Mouse (Mus musculus): Measurements from ENCODE around the gene Morf4l1. TPM values are rescaled to one million over a fixed set of nuclear protein-coding genes. Genes with fewer than 3 reads are reported as not detected.

The Morf4l1 gene
- total RNA-seq, 2 experiments from 2014 or later = 189 to 208 TPM

DNA sequence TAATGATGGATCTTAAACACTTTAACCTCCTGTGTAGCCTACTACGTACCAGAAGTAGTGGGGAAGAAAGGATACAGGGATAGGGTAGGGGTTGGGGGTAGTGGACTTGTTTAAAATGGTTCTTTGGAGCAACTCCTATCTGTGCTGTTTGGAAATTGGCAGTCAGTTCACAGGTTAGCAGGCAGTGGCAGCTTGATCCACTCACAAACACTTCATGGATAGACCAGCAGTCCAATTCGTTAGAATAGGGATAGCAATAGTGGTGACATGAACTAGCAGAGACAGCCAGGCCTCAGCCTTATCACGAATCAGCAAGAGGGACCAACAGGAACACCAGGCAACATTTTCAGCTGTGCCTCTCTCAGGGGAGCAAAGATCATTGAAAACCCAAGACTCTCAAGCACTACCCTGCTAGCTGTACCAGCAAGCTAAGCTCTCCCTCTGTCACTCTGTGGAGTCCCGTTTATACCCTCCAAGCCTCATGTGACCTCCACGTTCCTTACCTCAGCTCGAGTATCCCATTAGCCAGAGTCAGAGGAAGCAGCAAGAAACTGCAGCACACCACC is 14.1 kb upstream of the Morf4l1 start:
- H3K27ac ChIP-seq = no peak overlapping the region
- H3K4me3 ChIP-seq = no peak overlapping the region
- TF ChIP-seq CTCF (IDR thresholded peaks at IDR 0.05) = no peak
- intact Hi-C loops (cut with DNase I) = no loop called here
- DNase-seq = no peak

DNA sequence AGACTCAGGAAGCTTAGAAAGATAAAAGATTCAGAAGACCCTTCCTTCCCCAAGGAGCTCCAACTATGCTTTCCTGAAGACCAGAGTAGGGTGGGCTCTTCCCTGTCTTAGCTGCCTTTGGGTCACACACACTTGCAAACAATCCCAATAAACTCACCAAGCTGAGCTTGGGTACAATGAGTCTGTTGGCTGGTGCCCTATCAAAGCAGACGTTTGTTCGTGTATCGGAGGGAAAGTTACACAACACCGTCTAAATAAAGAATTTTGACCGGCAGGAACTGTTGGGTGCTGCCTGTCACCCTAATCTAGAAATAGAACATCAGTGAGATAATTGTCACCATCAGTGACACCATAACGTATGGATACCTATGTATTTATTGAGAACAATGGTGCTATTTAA is 12.6 kb upstream of the Morf4l1 start:
- no peak for TF ChIP-seq CTCF (IDR thresholded peaks at IDR 0.05)
- peak overlapping the region; percentile 81 for H3K4me3 ChIP-seq

DNA sequence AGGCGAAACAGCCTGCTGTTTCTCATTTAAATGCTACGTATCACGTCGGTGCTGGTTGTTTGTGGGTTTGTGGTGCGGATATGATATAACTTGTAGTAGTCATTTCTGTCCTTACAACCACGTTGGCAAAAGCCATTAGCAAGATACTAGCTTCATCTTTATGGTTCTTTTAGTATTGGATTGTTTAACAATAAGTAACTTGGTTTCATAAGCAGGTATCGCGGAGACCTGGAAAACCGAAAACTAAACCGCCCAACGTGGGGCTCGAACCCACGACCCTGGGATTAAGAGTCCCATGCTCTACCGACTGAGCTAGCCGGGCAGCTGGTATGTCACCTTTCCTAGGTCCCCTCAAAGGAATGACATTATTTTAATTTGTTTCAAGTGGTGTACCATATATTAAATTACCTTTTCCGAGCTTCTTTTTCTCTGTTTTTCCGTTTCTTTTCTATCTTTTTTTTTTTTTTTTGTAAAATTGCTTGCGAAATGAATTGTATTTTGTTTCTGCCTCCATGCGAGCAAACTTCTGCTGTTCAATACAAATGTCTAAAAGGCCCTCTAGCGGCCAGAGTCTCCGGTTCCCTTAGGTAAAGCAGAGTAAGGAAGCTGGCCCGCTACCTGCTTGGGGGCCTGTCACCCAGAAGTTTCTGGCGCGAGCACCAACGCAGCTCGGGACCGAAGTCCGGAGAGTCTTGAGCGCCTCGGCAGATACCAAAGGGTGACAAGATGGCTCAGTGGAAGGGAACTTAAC is 11.9 kb upstream of the Morf4l1 start:
- intact Hi-C loops (cut with DNase I) = no loop called here
- DNase-seq = peak; percentile 80
- Histone ChIP-seq H3K27ac (peak overlapping the region; percentile 63), H3K4me3 (peak overlapping the region; percentile 81)
- peak; percentile 85 for TF ChIP-seq CTCF (IDR thresholded peaks at IDR 0.05)

More for the DNA sequence above, 12.6 kb upstream of the Morf4l1 start:
- intact Hi-C loops (cut with DNase I) = no loop called here
- peak overlapping the region; percentile 63; the same call in 1 of the 2 replicates for H3K27ac ChIP-seq
- DNase-seq = no peak

DNA sequence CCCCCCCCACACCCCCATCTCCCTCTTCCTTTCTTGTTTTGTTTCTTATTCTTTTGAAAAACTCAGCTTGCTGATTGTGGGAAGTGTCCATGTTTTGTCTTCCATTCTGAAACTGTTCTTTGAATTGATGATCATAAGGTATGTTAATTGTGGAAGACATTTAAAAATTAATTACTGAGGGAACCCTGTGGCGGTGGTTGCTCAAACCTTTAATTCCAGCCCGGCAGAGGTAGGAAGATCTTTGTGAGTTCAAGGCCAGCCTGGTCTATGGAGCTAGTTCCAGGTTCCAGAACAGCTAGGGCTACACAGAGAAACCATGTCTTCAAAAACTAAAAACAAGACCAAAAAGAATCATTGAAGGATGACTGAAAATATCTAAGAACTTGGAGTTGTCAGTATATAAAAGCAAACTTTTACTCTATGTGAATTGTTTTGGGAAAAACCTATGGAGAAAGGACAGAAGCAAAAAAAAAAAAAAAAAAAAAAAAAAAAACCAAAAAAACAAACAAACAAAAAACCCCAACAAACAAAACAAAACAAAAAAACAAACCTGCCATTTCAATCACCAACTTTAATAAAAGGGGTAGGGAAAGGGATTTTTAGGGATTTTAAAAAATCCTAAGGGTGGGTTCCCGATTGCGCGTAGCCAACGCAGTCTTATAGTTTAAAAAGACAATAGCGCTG is 11.0 kb upstream of the Morf4l1 start:
- TF ChIP-seq CTCF (IDR thresholded peaks at IDR 0.05) = no peak
- H3K4me3 ChIP-seq = peak overlapping the region; percentile 81
- DNase-seq = no peak
- intact Hi-C loops (cut with DNase I) = no loop called here
- H3K27ac ChIP-seq = peak overlapping the region; percentile 63

DNA sequence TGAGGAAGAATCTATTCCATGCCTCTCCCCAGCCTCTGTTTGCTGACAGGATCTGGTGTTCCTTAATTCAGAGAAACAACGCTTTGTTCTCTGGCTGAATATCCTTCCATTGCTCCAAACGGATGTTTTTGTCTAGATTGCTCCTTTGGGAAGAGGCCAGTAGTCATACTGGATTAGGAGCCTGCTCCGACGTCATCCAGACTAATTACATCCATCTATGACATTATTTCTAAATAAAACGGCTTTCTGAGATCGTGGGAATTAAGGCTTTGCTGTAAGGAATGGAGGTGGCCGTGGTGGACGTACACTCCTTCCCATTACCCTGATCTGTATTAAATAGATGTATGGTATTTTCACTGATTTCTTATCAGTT is 10.3 kb upstream of the Morf4l1 start:
- Histone ChIP-seq H3K4me3 (peak overlapping the region; percentile 50), H3K27ac (peak overlapping the region; percentile 69)
- no peak for DNase-seq
- intact Hi-C loops (cut with DNase I) = no loop called here
- no peak for TF ChIP-seq CTCF (IDR thresholded peaks at IDR 0.05)

DNA sequence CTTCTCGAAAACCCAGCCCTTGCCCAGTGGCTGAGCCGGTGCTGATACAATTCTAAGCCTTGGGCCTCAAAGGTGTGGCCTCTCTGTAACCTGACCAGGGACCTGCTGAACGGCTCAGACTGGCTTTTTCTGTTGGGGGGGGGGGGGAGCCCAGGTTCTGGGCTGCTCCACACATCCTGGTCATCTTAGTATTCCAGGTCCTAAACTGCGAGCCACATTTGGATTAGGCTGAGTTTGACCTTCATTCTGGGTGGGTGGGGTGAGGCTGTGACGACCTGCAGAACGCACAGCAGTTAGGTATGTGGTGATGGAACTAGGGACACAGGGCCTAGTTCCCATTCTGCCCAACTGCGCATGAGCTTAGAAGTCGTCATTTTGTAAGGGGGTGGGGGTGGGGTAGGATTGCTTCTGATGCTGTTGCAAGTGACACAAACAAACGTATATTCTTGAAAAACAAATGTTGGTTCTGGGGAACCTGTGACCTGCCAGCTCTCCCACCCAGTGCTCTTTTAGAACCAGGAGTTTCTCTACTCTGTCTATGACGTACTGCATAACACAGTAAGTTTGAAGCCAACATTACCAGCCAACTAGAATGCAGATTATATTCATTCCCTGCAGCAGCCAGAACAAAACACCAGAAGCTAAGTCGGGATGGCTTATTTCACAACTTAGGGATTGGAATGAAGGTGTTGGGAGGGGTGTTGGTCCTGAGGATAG is 9.7 kb upstream of the Morf4l1 start:
- peak overlapping the region; percentile 69 for H3K27ac ChIP-seq
- no peak for TF ChIP-seq CTCF (IDR thresholded peaks at IDR 0.05)
- no peak for DNase-seq
- intact Hi-C loops (cut with DNase I) = no loop called here
- peak overlapping the region; percentile 50 for H3K4me3 ChIP-seq

DNA sequence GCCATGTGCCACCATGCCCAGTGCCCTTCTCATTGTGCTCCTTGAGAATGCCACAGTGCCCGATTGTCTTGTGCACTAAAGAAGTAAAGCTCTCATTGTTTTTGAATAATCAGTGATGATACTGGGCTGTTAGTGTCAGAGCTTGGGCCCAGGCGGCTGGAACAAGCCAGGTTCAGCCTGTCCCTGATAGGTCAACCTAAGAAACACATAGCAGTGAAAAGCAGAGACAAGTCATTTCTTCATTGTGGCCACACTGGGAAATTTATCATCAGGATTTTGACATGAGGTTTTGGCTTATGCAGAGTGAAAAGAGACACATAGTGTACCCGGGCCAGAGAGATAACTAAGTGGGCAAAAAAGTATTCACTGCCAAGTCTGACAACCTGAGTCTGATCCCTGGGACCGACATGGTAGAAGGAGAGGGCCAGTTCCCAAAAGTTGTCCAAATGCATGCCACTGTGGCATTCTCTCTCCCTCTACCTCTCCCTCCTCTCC is 7.7 kb upstream of the Morf4l1 start:
- no peak for TF ChIP-seq CTCF (IDR thresholded peaks at IDR 0.05)
- H3K27ac ChIP-seq = no peak overlapping the region
- intact Hi-C loops (cut with DNase I) = no loop called here
- DNase-seq = no peak
- no peak overlapping the region for H3K4me3 ChIP-seq

DNA sequence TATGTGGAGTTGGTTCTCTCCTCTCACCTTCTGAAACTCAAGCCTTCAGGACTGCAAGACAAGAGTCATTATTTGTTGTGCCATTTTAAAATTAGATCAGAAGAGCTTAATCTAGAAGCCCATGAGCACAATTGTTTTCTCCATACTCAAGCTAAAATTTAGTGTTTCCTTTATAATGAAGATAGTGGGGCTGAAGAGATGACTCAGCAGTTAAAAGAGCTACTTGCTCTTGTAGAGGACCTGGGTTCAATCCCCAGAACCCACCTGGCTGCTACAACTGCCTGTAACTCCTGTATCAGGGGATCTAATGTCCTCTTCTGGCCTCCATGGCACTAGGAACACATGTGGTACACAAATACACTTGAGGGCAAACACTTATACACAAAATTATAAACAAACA is 2.7 kb upstream of the Morf4l1 start:
- no peak for DNase-seq
- no peak for TF ChIP-seq CTCF (IDR thresholded peaks at IDR 0.05)
- Histone ChIP-seq H3K4me3 (no peak overlapping the region), H3K27ac (no peak overlapping the region)
- intact Hi-C loops (cut with DNase I) = no loop called here

DNA sequence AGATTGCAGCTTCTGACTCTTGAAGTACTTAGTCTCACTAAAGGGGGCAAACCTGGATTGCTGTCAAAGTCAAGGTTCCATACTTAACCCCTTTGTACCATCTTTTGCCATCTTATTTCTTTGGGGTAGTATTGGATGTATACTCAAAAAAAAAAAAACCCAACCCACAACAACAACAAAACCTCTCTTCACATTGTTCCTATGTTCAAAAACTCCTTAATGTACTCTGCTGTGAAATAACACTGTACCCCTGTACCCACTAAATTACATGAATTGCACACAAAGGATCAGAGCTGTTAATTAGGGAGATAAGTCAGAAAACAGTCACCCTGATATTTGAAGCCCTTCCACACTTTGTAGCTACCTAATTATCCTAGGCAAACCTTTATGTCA is 730 bp upstream of the Morf4l1 start:
- no peak for DNase-seq
- Histone ChIP-seq H3K27ac (peak overlapping the region; percentile 98), H3K4me3 (peak overlapping the region; percentile 93)
- intact Hi-C loops (cut with DNase I) = no loop called here
- TF ChIP-seq CTCF (IDR thresholded peaks at IDR 0.05) = no peak

DNA sequence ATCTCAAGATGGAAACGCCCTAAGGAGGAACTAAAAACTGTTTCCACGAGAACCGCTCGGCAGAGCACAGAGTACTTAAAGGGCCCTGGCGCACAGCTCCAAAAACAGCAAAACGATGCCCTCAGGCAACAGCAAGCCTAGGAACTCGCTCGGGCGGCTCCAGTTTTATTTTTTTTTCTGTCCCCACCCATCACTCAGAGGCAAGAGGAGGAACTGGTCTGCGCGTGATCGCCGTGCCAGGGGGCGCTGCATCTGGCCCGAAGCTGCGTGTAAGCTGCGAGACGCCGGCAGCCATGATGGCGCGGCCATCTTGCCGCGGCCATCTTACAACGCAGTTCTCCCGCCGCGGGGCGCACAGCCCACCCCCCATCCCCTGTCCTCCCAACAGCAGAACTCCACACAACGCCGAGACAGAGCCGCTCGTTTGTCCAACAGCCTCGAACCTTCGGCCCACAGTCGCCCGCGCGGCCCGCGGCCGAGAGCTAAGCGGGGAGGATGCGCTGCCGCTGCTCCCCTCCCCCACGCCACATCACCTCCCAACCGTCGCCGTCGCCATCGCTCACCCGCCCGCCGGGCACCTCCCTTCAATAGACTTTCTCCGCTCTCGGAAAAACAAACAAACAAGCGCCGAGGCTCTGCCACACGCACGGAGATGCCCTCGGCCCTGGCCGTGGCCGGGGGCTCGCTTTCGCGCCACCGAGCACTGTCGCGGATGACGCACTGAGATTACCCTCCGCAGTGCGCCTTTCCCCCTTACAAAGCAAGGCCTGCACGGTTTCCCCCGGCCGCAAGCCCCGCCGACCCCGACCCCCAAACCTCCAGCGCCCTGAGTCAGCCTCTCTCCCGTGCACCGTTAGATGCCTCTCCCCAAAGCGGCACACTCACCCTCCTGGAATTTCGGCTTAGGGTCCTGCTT is 665 bp downstream of the Morf4l1 start:
- intact Hi-C loops (cut with DNase I) = no loop called here
- DNase-seq = peak; percentile 94
- H3K4me3 ChIP-seq = peak overlapping the region; percentile 93
- peak overlapping the region; percentile 98 for H3K27ac ChIP-seq
- TF ChIP-seq CTCF (IDR thresholded peaks at IDR 0.05) = peak; percentile 81

DNA sequence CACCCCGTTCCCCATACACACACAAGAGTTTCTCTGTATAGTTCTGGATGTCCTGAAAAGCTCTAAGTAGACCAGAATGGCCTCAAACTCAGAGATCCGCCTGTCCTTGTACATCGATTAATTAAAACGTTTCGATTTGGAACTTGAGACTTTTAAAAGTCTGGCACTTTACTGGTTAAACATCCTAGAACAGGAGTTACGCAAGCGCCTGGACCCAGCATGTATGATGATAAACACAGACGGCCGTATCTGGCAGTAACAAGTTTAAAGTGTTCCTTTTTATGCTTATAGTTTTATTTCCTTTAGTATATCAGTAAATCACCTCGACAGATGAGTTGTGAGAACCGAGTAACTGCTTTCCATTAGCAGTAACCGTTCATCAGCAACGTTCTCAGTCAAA is 1.4 kb downstream of the Morf4l1 start:
- peak overlapping the region; percentile 93 for H3K4me3 ChIP-seq
- H3K27ac ChIP-seq = peak overlapping the region; percentile 98
- no peak for DNase-seq
- intact Hi-C loops (cut with DNase I) = no loop called here
- TF ChIP-seq CTCF (IDR thresholded peaks at IDR 0.05) = no peak

DNA sequence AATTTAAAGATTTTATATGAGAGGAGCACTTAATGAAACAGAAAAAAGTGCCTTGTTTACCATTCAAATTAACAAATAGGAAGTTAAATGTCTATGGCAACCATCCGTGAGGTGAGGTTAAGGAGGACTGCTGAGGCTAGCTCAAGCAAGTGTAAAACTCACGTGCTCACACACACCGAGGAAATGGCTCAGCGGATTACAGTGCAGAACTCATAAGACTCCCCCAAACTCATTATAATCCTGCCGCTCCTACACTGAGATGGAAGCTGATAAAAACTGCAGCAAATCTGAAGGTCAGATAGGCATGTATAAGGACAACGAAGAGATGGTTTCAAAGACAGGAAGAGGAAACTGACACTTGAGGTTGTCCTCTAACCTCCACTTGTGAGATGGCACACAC is 5.2 kb downstream of the Morf4l1 start:
- intact Hi-C loops (cut with DNase I) = no loop called here
- H3K4me3 ChIP-seq = no peak overlapping the region
- TF ChIP-seq CTCF (IDR thresholded peaks at IDR 0.05) = no peak
- H3K27ac ChIP-seq = no peak overlapping the region
- DNase-seq = no peak
